Mouse (Mus musculus) lung, postnatal 36 days (tissue): ENCODE data around the gene Angptl6.
"Not testable (repeated sequence)": the region's sequence is repeated elsewhere in the genome, so short reads cannot be mapped to it uniquely, and the experiment has no call there.

Experiments
- DNase-seq: peaks from one replicate; pipeline ENCODE4 v3.0.0; 2022; ENCODE audit warnings: mixed read lengths

Gene Angptl6

GRCm38 (mm10) chr9:20835431-20835954 lies 44.0 kb downstream of the Angptl6 start:
- DNase-seq, result not testable (repeated sequence)

DNA sequence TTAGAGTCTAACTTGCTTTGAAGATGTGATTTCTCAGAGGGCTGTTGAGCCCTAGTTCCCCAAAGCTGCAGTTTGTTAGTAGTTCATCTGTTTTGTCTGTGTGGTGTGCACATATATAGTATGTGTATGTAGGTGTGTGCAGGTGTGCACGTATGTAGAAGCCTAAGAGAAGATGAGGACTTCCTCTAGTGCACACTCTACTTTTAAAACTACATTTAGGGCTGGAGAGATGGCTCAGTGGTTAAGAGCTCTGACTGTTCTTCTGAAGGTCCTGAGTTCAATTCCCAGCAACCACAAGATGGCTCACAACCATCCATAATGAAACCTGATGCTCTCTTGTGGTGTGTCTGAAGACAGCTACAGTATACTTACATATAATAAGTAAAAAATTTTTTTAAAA lies 44.6 kb downstream of the Angptl6 start:
- DNase-seq, result no peak

DNA sequence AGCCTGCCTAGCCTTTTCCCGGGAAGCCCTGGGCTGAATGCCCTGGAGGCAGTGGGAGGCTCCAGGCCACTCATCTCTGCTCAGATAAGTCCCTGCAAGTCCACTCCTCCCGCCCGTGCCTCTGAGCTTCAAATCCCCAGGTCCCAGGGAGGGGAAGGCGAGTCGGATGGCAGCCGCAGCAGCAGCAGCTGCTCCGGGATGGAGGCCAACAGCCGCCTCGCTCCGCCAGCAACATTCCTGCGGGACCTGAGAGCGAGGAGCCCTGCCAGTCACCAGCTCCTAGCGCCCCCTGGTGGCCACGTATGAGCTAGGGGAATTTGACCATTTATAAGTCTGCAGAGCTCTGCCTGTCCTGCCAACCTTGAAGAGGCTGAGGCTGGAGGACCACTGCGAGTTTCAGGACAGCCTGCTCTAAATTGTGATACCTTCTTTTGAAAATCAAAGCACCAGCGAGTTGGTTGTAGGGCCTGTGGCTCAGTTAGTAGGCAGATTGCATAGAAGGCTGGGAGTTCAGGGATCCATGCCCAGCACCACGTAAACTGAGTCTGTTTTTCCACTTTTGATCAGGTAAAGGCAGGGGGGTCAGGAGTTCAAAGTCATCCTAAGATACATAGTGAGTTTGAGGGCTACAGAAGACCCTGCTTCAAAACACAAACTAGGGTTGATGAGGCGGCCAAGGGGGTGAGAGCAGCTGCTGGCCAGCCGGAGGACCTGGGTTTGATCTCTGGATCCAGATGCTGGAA lies 48.5 kb downstream of the Angptl6 start:
- DNase-seq, result peak; percentile 95

DNA sequence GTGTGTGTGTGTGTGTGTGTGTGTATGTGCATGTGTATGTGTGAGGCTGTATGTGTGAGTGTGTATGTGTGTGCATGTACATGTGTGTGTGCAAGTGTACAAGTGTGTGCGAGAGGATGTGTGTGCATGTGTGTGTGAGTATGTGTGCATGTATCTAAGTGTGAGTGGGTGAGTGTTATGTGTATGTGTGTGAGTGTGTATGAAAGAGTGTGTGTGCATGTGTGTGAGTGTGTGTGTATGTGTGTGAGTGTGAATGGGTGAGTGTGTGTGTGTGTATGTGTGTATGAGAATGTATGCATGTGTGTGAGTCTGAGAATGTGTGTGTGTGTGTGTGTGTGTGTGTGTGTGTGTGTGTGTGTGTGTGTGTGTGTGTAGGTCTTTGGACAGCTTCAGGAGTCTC lies 51.4 kb downstream of the Angptl6 start:
- no peak for DNase-seq

DNA sequence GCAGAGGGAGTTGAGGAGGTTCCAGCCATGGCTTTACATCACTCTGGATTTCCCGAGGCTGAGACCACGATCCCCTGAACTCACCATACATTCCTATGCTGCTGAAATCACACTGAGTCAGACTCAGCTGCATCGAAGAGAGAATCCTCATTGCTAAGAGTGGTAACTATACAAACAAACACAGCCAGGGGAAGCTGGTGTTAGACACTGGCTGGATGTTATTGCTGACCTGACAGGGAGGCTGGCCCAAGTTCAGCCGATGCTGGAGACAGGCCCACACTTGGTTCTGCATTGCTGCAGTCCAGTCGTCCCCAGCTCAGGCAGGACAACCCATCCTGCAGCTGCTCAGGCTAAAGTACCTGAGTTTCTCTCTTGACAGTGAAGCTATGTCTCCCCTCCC lies 53.7 kb downstream of the Angptl6 start:
- no peak for DNase-seq
